Mouse (Mus musculus): ENCODE results near the gene Nktr. TPM values are rescaled to one million over a fixed set of nuclear protein-coding genes. Genes with fewer than 3 reads are reported as not detected.
A peak's percentile ranks its signal among the peaks of the same experiment; 100 is the strongest.

Nktr gene
- polyA plus RNA-seq, 1 experiment from 2014 or later = 43.6 TPM

DNA sequence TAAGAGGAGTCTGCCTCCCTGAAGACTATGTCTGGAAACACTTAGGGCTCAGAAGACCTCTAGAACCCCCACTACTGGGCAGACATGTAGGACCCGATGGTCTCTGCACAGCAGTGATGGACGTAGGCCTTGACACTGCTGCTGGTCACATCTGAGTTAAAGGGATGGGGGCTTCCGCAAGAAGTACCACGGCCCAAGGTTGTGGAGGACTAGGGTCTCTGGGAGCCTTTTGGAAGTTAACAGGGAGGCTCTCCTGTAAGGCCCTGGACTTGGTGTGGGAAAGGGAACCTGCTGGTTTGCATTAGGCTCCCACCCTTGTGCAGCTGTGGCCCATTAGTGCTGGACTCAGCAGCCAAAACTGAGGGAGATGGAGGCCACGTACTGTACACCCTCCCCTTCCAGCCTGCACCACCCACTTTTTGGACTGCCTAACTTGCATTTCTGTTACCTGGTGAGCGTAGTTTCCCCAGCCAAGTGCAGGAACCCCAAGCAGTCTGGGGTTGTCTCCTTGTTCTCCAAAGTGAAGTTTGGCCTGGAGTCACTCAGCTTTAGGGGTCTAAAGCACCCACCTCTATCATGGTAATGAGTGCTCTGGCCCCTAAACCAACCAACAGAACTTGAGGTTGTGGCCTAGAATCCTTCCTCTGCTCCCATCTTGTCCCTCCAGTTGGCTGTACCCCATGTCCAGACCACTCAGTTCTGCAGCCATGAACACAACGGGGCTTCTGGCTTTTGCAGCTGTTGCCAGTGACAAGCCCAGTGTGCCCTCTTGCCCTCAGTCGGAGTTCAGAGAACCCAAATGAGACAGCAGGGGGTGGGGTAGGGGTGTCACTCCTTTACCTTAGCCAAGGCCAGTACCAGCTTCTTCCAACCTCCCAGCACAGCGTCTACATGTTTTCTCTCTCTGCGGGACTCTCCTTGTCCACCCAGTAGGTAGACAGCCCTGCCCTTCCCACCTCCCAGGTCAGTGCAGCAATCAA is 39.2 kb downstream of the Nktr start:
- Histone ChIP-seq H3K36me3 (ENCODE audit: insufficient read depth, low read length) (peaks cover 9% of the 10 kb centered on the region), H3K4me3 (ENCODE audit: low read depth, low read length) (no peak overlapping the region), H3K4me1 (ENCODE audit: insufficient read depth, low read depth, low read length) (no peaks in the 10 kb centered on the region), H3K4me2 (replicated peaks; ENCODE audit: low read depth, low read length) (peak overlapping the region; percentile 99; the same call in 1 of the 2 replicates), H3K9me3 (ENCODE audit: low read length) (no peaks in the 10 kb centered on the region), H3K27me3 (replicated peaks; ENCODE audit: insufficient read depth, low read length) (no peaks in the 10 kb centered on the region), H3K9ac (replicated peaks; ENCODE audit: low read depth) (peak overlapping the region; percentile 86; the same call in 1 of the 2 replicates), H3K27ac (ENCODE audit: low read length) (no peak overlapping the region)
- no peak for TF ChIP-seq CTCF (IDR thresholded peaks at IDR 0.05)
- no peak for TF ChIP-seq EP300 (IDR thresholded peaks at IDR 0.05)
- 50% methylated on average over 10 of the region's 10 CpGs for WGBS
- no peak for DNase-seq (ENCODE audit: low spot score)
- no peak for ATAC-seq

DNA sequence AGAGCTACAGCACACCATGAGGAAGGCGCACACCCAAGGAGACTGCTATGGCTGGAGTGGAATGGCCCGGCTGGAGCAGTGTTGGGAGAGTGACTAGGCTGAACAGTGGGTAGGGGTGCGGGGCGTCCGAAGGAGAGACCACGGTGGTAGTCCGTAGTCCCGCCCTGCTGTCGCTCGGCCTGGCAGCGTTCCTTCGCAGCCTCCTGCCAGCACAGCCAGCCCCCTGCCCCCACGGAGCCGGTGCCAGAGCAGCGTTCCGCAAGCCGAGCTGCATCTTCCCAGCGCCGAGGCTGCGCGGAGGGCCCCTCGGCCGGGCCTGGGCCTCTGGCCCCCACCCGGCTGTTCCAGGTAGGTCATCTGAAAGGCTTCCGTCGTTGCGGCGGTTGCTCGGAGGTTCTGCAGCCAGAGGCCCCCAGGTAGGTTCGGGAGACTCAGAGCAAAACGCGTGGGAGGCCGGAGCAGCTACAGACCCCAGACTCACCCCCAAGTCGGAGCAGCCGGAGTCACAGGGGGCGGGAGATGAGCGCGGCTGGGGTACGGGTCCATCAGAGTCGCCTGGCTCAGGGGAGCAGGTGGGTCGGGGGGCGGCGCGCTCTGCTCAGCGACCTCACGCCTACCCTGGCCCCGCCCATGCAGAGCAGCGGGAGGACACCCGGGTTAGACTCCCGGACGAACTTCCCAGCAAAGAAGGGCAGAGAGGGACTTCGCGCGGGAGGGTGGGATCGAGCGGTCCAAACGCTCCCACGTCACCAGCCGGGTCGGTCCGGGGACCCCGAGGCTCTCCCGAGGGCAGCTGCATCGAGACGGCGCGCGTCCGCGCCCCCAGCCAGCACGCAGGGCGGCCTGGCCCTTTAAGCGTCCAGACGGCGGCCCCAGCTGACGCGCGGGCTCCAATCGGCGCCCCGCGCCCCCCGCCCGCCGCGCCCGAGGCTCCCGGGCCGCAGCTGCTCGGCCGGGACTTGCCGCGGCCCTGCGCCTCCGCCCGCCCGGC is 40.4 kb downstream of the Nktr start, which contains the start of gene Zfp651:
Zfp651 (plus strand) TSS at position 240 of the 991 bp plus-strand sequence.
- peak within 1 kb of the TSS; percentile 86 for H3K9ac ChIP-seq (replicated peaks; ENCODE audit: low read depth)
- 2% methylated on average over 60 of the region's 97 CpGs for WGBS
- no peaks in the 10 kb centered on the region for H3K4me1 ChIP-seq (ENCODE audit: insufficient read depth, low read depth, low read length)
- H3K4me3 ChIP-seq (ENCODE audit: low read depth, low read length) = peak within 1 kb of the TSS; percentile 77
- H3K9me3 ChIP-seq (ENCODE audit: low read length) = no peaks in the 10 kb centered on the region
- no peaks in the 10 kb centered on the region for H3K27me3 ChIP-seq (replicated peaks; ENCODE audit: insufficient read depth, low read length)
- TF ChIP-seq CTCF (IDR thresholded peaks at IDR 0.05) (no peak), EP300 (IDR thresholded peaks at IDR 0.05) (no peak)
- peaks cover 9% of the 10 kb centered on the region for H3K36me3 ChIP-seq (ENCODE audit: insufficient read depth, low read length)
- DNase-seq (ENCODE audit: low spot score) (peak; percentile 78), ATAC-seq (peak; percentile 84)
- peak within 1 kb of the TSS; percentile 99 for H3K4me2 ChIP-seq (replicated peaks; ENCODE audit: low read depth, low read length)
- peak within 1 kb of the TSS; percentile 84 for H3K27ac ChIP-seq (ENCODE audit: low read length)

DNA sequence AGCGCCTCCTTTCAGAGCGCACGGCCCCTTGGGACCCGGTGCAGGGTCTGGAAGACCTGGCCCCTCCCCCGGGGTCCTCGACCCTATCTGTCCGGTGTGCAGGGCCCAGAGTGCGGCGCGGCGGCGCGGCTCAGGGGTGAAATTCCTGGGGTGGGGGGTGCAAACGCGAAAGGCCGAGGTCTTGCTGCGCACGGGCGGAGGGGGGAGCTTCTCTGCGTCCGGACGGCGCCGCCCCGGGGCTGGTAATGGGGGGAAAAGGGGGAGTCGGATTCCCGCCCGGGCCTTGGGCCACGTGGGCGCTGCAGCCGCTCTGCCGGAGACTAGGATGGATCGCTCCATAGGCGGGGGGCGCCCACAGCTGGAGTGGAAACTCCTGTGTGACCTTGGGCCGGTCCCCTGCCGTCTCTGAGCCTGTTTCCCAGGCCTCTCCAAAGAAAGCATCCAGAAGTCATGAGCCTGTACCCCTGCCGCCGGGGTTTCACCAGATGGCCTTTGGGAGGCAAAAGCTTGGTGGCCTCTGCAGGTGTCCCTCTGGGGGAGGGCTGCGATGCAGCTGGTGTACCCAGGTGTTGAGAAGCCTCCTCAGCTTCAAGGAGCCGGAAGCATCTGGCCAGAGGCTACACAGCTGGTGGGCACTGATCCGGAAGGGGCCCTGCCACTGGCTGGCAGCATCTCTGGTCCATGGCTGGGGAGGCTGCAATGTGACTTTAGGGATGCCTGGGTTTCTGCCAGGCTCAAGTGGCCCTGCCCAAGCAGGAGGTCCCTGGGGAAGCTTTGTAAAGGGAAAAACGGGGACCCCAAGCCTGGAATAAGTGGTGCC is 41.5 kb downstream of the Nktr start:
- Histone ChIP-seq H3K4me2 (replicated peaks; ENCODE audit: low read depth, low read length) (peak overlapping the region; percentile 99), H3K9ac (replicated peaks; ENCODE audit: low read depth) (peak overlapping the region; percentile 86), H3K27ac (ENCODE audit: low read length) (peak overlapping the region; percentile 84), H3K4me1 (ENCODE audit: insufficient read depth, low read depth, low read length) (no peaks in the 10 kb centered on the region), H3K27me3 (replicated peaks; ENCODE audit: insufficient read depth, low read length) (no peaks in the 10 kb centered on the region), H3K4me3 (ENCODE audit: low read depth, low read length) (peak overlapping the region; percentile 77), H3K36me3 (ENCODE audit: insufficient read depth, low read length) (peaks cover 4% of the 10 kb centered on the region), H3K9me3 (ENCODE audit: low read length) (no peaks in the 10 kb centered on the region)
- 3% methylated on average over 34 of the region's 43 CpGs for WGBS
- TF ChIP-seq EP300 (IDR thresholded peaks at IDR 0.05) (no peak), CTCF (IDR thresholded peaks at IDR 0.05) (no peak)
- DNase-seq (ENCODE audit: low spot score) (peak; percentile 88), ATAC-seq (peak; percentile 78)

DNA sequence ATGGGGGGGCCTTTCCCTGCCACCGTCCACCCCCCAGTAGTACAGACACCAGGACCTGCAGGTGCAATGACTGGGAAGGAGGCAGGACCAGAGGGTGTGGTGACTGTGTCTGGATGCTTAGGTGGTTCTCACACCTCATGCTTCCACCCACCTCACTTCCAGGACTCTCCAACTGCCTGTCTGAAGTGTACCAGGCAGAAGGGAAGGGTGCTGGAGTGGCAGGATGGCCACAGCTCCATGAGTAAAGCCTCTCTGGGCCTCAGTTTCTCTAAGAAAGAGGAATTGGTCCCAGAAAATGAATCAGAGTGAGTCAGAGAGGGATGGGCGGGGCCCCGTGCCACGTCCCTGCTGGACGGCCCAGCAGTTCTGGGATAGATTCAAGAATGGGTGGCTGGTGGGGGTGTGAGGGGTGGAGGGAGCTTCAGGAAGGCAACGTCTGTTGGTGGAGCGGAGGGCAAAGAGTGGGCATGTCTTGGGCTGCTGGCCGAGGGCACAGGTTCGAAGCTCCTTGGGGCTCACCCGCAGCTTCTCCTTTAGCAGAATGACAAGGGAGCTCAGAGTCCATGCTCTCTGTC is 42.2 kb downstream of the Nktr start:
- Histone ChIP-seq H3K4me1 (ENCODE audit: insufficient read depth, low read depth, low read length) (no peaks in the 10 kb centered on the region), H3K36me3 (ENCODE audit: insufficient read depth, low read length) (peaks cover 4% of the 10 kb centered on the region; the same call in 1 of the 2 replicates), H3K9ac (replicated peaks; ENCODE audit: low read depth) (no peak overlapping the region), H3K4me3 (ENCODE audit: low read depth, low read length) (0 out of 2 replicates have a peak overlapping the region, but pooled peaks have one; percentile 77), H3K9me3 (ENCODE audit: low read length) (no peaks in the 10 kb centered on the region), H3K27me3 (replicated peaks; ENCODE audit: insufficient read depth, low read length) (no peaks in the 10 kb centered on the region), H3K27ac (ENCODE audit: low read length) (no peak overlapping the region), H3K4me2 (replicated peaks; ENCODE audit: low read depth, low read length) (no peak overlapping the region)
- 60% methylated on average over 10 of the region's 10 CpGs for WGBS
- TF ChIP-seq CTCF (IDR thresholded peaks at IDR 0.05) (no peak), EP300 (IDR thresholded peaks at IDR 0.05) (no peak)
- DNase-seq (ENCODE audit: low spot score) (peak; percentile 25), ATAC-seq (no peak)

DNA sequence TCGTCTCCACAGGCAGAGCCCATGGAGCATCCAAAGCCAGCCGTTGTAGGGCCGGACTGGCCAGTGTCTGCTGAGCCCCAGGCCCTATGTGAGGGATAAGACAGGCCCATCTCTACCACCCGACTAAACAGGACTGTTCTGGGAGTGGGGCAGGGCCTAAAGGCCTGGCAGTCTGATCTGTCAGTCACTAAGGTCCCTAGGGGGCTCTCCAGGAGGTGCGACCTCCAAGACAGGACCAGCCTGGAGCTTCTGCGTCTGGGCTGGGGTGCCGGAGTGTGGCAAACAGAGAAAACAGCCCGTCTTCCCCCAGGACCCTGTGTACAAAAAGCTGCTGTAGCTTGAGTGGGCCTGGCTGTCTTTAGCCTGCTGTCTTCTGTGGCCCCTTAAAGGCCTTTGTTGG is 42.8 kb downstream of the Nktr start:
- no peak overlapping the region for H3K4me2 ChIP-seq (replicated peaks; ENCODE audit: low read depth, low read length)
- no peaks in the 10 kb centered on the region for H3K27me3 ChIP-seq (replicated peaks; ENCODE audit: insufficient read depth, low read length)
- no peak overlapping the region for H3K27ac ChIP-seq (ENCODE audit: low read length)
- H3K4me3 ChIP-seq (ENCODE audit: low read depth, low read length) = no peak overlapping the region
- H3K9ac ChIP-seq (replicated peaks; ENCODE audit: low read depth) = no peak overlapping the region
- H3K36me3 ChIP-seq (ENCODE audit: insufficient read depth, low read length) = peaks cover 2% of the 10 kb centered on the region; the same call in 1 of the 2 replicates
- no peak for DNase-seq (ENCODE audit: low spot score)
- H3K4me1 ChIP-seq (ENCODE audit: insufficient read depth, low read depth, low read length) = no peaks in the 10 kb centered on the region
- WGBS = 71% methylated on average over 8 of the region's 8 CpGs
- TF ChIP-seq CTCF (IDR thresholded peaks at IDR 0.05) (no peak), EP300 (IDR thresholded peaks at IDR 0.05) (no peak)
- no peaks in the 10 kb centered on the region for H3K9me3 ChIP-seq (ENCODE audit: low read length)
- ATAC-seq = no peak
